Mouse (Mus musculus): ENCODE measurements around the gene Ubap2.

The Ubap2 gene

GRCm38 (mm10) chr4:41165693-41166475, 109.1 kb downstream of the Ubap2 start:
- DNase-seq (ENCODE audit: low spot score in 2 of 2) = peak; percentile 53 to 64

- no peak for DNase-seq (ENCODE audit: low spot score in 2 of 2)
Measured at GRCm38 (mm10) chr4:41164974-41165373, 110.0 kb downstream of the Ubap2 start.

DNA sequence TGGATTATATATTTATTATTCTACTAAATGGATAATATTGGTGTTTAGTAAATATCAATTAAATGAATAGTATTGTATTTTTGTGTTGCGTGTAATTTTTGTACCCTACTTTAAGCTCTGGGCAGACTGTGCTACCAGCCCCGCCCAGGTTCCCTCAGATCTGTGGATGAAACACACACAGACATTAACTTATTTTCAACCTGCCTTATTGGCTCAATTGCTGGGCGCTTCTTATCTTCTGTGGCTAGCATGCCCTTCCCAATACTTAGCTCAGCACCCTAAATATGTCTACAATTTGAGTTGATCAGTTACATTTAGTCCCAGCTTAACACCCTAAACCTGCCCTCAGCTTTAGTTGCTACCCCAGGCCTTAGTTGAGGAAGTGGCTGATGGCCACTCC, 113.7 kb downstream of the Ubap2 start:
- no peak for DNase-seq (ENCODE audit: low spot score in 2 of 2)

GRCm38 (mm10) chr4:41158251-41158650, 116.7 kb downstream of the Ubap2 start:
- no peak for DNase-seq (ENCODE audit: low spot score in 2 of 2)

DNA sequence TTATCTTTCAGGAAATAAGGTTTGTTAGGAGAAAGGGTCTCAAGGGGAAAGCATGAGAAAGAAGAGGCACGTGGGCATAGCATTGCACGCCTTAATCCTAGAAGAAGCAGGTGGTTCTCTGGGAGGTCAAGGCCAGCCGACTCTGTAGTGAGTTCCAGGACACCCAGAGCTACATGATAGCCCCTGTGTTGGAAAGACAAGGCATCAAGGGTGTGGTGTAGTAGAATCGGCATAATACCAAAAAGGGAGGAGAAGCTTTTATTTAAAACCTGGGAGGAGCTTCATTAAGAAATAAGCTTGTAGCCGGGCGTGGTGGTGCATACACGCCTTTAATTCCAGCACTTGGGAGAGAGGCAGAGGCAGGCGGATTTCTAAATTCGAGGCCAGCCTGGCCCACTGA, 118.0 kb downstream of the Ubap2 start:
- DNase-seq (ENCODE audit: low spot score in 2 of 2) = no peak

- DNase-seq (ENCODE audit: low spot score in 2 of 2) = no peak
Measured at GRCm38 (mm10) chr4:41153146-41153545, 121.8 kb downstream of the Ubap2 start.

DNA sequence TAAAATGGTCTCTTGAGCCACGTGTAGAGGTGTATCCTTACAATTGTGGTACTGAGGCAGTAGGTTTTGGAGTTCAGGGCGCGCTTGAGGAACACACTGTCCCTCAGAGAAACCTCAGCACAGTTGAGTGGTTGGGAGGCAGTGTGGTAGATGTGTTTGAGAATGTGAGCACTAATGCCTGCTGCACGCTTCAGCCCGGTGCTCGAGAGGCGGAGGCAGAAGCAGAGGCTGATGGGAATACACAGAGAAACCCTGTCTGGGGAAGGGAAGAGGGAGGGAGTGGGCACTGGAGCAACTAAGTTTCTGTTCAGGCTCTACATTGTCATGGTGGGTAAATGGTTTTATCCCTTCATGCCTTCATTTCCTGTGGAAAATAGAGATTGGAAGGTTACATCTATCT, 123.8 kb downstream of the Ubap2 start:
- DNase-seq (ENCODE audit: low spot score in 2 of 2) = no peak

GRCm38 (mm10) chr4:41149891-41150290, 125.1 kb downstream of the Ubap2 start:
- DNase-seq (ENCODE audit: low spot score in 2 of 2) = no peak

Data from urinary bladder, postnatal 36 days (tissue).